Mouse (Mus musculus) ovary, adult 10 weeks (tissue): Measurements from ENCODE around the gene Sh3rf1. TPM values are rescaled to one million over a fixed set of nuclear protein-coding genes. Genes with fewer than 3 reads are reported as not detected.

Source experiments
- polyA plus RNA-seq: library from polyadenylated mRNA; stranded (reverse); fragments of 350-450 nt; fragmentation: Illumina TruSeq; extraction: RNeasy Lipid Tissue Mini Kit (QIAGEN cat#74804); gene quantifications from one replicate; pipeline ENCODE4 v1.2.3, GENCODE M21; 2014

Gene Sh3rf1
- 7.7 TPM for polyA plus RNA-seq

GRCm38 (mm10) chr8:61223729-61224379 is at the start of gene Sh3rf1:
Gene Sh3rf1, plus strand, starts transcription at chr8:61223872.

Other genes with a start within 250 kb of the Sh3rf1 start
- gene Clcn3, start 240.6 kb upstream of the Sh3rf1 start, polyA plus RNA-seq = 110 TPM
- 63.1 TPM for gene Nek1, start 230.7 kb upstream of the Sh3rf1 start, polyA plus RNA-seq